Mouse (Mus musculus): ENCODE measurements around the gene Sh3bp5.

Gene Sh3bp5

DNA sequence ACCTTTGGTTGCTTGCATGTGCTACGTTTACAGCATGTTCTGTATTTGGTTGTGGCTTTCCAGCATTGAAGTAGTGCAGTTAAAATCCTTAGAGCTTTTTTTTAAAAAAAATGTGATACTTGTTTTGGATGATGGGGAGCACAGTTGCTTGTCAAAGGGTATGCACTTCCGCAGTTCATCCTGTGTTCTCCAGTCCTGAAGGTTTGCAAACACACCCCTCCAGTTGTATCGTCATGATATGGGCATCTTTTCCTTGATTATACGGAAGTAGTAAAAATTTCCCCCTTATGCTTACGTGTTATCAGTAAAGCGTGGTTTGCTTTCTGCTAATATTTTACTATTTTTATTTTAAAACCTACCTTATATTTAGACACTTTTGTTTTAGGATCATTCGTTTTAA lies 98.5 kb downstream of the Sh3bp5 start:
- no peak for DNase-seq (ENCODE audit: low spot score)

DNA sequence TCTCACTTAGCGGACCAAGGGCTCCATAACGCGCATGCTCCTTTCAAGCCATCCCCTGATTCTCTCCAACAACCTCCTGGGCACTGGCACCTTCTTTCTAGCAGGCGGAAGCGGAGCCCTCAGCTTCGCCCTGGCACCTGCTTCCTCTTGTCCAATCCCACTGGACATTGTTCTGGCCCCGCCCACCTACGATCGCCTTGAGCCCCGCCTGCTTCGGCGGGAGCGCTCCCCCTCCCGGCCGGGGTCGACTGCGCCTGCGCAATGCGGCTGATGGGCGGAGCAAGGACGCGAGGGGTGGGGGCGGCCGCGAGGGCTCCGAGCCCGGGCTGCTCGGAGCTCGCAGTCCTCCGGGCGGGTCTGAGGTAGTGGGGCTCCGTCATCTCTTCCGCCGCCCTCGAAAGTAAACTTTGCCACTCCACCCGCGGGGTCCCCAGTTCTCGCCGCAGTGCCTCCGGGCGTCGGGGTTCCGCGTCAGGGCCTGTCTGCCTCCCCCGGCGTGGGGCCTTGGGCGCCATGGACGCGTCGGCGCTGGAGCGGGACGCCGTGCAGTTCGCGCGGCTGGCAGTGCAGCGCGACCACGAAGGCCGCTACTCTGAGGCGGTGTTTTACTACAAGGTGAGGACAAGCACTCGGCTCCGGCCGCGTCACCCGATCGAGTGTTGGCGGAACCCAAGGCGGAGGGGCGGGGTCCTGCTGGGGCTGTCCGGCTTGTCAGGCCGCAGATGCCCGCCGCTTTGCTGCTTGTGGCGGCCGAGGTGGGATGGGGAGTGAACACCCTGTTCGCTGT lies 99.3 kb downstream of the Sh3bp5 start, which contains the start of gene Capn7:
Gene Capn7, plus strand, starts transcription at position 270 of the 787 bp plus-strand sequence.
- peak; percentile 98 for DNase-seq (ENCODE audit: low spot score)

DNA sequence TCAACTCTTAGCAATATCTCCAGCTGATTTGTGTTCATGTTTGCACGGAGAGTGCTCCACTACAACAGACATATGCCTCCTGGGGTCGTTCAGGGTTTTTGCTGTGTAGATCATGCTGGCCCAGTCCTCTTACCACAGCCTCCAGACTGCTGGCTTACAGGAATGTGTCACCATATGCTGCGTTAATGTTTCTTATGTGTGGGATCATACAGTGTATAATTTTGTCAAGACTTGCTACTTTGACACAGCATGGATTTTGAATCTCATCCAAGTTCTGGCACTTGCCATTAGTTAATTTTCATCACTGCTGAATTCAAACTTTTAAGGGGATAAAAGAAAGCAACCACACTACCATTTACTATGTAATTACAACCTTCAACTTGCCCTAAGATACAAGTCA lies 100.1 kb downstream of the Sh3bp5 start:
- DNase-seq (ENCODE audit: low spot score) = no peak

DNA sequence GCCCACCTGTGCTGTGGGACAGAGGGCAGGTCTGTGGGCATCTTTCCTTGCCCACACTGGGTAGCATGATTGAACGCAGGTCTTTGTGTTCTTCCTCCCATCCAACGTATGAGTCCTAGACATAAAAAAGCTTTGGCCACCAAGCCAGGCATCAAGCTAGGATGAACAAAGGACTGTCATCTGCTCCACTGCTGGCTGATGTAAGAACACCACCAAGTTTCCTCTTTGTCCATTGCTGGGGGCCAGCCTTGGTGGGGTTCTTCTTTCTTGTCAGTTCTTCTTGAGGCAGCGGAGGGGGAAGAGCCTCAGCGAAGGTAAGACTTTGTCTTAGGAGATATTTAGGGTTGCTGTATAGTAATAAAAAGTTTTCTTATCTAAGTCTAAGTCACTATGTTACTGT lies 104.9 kb downstream of the Sh3bp5 start:
- DNase-seq (ENCODE audit: low spot score) = no peak

DNA sequence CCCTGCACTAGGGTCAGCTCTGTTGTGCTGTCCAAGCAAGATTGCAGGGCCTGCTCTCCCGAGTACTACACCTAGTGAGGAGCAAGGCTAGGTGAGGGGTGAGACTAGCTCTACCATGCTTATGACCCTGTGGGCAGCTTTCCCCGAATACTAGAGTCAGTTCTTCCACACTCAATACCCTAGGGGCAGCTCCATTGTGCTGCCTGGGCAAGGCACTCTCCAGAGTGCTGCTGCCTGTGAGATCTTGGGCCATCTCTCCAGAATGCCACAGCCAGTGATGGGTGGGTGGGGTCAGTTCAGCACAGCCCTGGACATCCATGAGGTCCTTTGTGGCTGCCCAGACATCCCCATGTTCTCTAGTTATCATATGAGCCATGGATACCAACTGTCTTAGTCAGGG lies 106.1 kb downstream of the Sh3bp5 start:
- no peak for DNase-seq (ENCODE audit: low spot score)

DNA sequence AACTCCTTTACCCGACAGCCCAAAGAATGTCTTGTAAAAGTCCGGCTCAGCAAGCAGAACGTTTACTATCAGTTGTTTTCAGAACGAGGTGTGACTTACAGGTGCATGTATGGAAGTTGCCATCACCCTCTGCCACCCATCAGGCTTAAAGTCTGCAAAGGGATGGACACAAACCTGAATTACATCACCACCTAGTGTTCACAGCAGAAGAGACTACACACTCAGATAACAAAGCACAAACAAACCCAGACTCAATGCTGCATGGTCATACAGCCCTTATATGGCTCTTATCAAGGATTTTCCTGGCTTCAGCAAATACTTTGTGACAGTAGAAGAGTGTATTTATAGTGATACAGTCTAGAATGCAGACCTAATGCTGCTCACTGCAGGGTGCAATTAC lies 108.2 kb downstream of the Sh3bp5 start:
- DNase-seq (ENCODE audit: low spot score) = no peak

DNA sequence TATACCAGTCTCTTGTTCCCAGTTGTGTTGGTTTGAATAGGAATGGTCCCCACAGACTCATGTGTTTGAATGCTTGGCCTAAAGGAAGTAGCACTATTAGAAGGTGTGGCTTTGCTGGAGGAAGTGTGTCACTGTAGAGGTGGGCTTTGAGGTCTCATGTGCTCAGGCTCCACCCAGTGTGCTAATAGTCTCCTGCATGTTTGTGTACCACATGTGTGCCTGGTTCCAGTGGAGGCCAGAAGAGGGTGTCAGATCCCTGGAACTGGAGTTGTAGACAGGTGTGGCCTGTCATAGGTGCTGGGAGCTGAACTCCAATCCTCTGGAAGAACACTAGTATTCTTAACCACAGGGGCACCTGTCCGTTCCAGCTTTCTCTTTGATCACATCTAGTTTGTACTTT lies 108.7 kb downstream of the Sh3bp5 start:
- DNase-seq (ENCODE audit: low spot score) = no peak

DNA sequence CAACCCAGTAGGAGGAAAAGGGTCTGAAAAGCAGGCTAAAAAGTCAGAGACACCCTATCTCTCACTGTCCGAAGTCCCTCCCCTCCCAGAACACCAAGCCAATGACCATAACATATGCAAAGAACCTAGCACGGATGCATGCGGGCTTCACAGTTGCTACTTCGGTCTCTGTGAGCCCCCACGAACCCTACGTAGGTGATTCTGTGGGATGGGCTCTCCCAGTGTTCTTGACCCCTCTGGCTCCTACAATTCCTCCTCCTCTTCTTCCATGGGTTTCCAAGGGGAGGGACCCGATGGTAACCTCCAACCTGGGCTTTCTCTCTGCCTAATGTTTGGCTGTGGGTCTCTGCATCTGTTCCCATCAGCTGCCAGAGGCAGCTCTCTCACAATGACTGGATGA lies 109.1 kb downstream of the Sh3bp5 start:
- DNase-seq (ENCODE audit: low spot score) = no peak

DNA sequence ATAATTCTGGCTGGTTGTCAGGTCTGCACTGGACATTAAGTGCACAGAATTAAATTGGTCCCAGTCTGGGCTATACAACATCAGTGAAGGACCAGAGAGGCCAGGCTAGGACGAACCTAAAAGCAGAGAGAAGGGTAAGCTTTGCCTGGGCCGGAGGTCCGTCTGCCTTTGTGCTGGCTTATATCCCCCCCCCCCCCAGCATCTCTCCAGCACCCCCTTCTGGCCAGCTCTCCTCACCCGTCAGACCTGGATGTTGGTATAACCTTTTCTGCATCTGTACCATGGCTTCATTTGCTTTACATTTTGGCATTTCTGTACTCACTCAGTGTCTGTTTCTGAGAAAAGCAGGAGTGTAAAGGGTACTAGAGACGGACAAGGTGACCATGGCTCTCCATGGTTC lies 110.3 kb downstream of the Sh3bp5 start:
- DNase-seq (ENCODE audit: low spot score) = no peak

DNA sequence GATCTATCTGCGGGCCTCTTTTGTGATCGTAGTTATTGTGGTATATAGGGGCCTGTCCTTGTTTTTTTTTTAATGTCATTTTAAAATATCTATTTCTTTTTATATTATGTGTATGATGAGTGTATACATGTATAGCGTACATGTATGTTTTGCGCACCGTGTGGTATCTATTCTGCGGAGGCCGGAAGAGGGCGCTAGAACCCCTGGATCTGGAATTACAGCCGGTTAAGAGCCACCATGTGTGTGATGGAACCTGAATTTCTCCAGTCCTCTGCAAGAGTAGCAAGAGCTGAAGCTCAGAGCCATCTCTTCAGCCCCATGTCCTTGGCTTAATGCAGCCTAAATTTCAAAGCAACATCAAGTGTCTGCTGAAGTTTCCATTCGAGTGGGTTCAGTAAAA lies 111.0 kb downstream of the Sh3bp5 start:
- DNase-seq (ENCODE audit: low spot score) = no peak

DNA sequence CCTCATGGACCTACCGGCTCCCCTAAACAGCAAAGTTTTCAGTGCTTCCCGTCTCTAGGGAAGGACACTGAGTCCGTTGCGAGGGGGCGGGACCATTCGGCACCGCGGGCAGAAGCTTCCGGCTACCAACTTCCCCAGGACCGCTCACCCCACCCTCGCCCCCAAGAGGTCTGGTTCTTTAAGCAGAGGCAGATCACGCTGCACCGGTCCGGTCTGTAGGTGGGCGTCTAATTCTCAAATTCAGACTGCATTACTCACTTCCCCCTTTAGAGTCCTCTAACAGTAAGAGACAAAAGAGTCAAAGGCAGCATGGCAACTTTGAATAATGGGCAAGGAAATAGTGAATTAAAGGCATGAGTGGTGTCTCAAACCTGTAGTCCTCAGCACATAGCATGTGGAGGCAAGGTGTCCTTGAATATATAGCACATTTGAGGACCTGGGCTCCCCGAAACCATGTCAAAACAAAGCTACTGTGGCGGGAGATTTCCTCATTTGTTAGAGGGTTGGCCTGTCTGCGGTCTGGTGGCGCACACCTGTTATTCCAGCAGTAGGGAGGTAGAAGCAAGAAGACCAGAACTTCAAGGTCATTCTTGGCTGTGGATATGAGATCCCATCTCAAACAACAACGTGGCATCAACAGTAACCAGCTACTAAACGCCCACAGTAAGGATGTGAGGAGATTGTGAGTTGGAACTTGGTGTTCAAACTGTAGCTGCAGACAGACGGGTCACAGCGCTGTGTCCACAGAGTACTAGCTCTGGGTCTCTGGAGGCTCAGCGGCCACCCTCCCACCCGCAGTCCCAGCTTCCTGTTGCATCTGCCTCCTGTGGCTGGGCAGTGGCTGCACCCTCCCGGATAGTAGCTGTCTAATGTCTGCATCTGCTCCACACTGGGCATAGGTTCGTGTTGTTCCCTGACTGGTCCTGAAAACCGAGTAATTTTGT lies 111.8 kb downstream of the Sh3bp5 start, which contains the start of gene Dnah1:
Gene Dnah1, minus strand, starts transcription at position 48 of the 944 bp plus-strand sequence.
- DNase-seq (ENCODE audit: low spot score) = no peak

DNA sequence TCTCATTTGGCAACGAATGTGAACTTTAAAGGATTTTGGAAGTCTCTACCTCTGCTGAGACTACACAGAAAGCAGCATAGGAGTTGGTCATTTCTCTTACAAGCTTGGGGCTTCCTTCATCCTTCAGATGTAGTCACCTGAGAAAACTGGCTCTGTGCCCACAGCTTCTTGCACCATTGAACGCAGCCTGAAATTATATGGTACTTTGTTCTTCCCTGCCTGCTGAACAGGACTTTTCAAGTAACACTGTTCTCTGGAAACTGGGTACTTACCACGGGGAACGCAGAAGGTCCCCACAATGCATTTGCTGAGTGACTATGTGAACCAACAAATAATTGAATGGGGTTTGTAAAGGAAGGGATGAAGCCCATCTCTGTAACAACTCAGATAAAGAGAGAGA lies 112.7 kb downstream of the Sh3bp5 start:
- DNase-seq (ENCODE audit: low spot score) = no peak

DNA sequence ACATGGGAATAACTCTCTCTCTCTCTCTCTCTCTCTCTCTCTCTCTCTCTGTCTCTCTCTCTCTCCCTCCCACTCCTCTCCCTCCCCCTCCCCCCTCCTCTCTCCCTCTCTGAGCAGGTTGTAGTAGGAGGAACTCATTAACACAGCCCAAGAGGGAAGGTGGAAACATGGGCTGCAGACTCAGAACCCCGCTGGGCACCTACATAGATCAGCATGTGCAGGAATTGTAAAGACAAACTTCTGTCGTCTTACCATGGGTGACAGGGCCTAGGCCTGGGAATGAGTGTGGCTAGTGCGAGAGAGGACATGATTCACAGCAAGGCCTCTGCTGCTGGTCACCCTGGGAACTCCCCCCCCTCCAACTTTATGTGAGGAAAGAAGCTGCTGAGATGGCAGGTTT lies 113.7 kb downstream of the Sh3bp5 start:
- DNase-seq (ENCODE audit: low spot score) = no peak

DNA sequence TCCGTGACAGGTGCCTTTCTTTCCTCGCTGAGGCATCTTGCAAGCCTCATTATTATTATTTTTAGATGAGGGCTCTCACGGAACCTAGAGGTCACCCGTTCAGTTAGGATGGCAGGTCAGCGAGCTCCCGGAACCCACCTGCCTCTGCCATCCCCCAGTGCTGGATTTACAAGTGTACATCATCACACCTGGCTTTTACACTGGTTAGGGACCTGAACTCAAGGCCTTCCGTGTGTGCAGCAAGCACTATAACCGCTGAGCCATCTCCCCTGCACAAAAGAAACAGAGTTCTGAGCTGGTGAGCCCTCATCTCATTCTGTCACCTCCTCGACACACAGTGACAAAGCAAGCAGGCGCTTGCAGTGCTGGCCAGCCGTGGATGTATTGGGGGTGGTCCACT lies 114.7 kb downstream of the Sh3bp5 start:
- DNase-seq (ENCODE audit: low spot score) = no peak

DNA sequence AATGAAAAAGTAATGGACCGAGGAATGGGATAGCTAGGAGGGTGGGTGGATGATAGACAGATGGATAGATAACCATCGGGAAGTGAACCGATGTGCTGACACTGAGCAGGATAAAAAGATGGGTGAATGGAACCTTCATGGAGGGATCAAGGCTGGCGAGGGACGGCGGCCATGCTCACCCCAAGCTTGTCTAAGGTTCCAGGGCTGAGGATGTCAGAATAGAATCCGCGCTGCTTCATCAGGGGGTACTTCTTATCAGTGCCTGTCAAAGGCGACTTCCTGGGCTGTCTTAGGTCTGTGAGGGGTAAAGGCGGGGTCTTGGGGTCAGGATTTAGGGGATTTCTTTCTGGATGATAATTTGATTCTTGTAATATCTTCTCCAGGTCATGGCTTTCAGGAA lies 116.3 kb downstream of the Sh3bp5 start:
- no peak for DNase-seq (ENCODE audit: low spot score)

DNA sequence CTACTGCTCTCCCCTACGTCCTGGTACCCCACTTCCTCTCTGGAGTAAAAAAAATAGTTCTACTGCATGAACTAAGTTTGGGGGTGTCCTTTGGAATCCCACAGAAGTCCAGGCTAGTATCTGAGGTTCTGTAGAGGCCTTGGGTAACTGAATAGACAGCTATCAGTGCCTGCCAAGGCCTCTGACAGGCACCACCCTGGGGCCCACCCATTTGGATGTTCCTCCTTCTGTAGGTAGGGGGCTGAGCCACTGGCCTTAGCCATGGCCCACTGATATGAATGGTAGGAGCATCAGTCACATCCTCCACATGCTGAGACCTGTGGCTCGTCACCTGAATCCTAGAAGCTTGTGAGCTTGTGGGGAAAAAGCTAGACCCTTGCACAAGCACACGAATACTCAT lies 118.1 kb downstream of the Sh3bp5 start:
- DNase-seq (ENCODE audit: low spot score) = no peak

DNA sequence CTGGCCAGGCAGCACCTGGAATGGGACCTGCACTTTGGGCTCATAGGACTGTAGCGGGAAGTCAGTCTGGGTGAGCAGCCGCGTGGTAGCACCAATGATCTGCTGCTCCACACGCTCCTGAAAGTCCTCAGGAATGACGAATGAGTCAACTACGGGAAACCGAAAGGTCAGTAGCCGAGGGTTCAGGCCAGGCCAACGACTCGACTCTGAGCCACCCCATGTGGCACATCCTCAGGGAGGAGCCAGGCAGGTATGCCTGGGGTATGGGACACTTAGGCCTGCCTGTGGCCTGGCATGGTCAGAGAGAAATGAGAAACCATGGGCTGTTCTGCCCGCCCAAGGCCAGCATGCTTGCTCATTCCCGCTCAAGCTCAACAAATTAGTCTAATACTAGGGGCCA lies 119.3 kb downstream of the Sh3bp5 start:
- no peak for DNase-seq (ENCODE audit: low spot score)

DNA sequence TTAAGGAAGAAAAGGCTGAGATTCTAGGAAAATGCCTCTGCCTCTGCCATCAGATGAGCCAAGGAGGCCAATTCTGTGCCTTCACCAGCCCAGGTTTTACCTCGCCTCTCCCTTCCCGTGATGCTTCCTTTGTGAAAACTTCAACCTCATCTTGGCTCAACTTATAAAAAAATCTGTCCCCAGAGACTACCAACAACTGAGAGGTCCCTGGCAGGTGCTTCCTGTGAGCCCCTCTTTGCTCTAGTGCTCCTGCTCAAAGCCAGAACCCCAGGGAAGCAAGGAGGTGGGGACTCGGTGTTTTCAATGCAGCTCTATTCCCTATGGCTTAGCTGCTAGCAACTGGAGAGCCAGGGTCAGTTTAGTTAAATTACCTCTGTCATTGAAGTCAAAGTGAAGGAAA lies 122.7 kb downstream of the Sh3bp5 start:
- DNase-seq (ENCODE audit: low spot score) = no peak
